Mouse (Mus musculus) heart, embryonic 10.5 days (tissue): ENCODE data around the gene Gsg1. TPM values are rescaled to one million over a fixed set of nuclear protein-coding genes. Genes with fewer than 3 reads are reported as not detected.

Source experiments
- DNase-seq: peaks from one replicate; pipeline ENCODE4 v3.0.0-alpha.2; 2017; ENCODE audit warnings: low spot score
- H3K27ac ChIP-seq: fragments of 300-500 bp; sonication (generic); 2 replicates; pipeline ENCODE4 v1.5.1; 2016; ENCODE audit warnings: mild to moderate bottlenecking
- H3K27me3 ChIP-seq: fragments of 300-500 bp; sonication (generic); 2 replicates; pipeline ENCODE4 v1.6.1; 2016; ENCODE audit warnings: mild to moderate bottlenecking; ENCODE audit not compliant: poor library complexity, insufficient read depth, severe bottlenecking
- H3K36me3 ChIP-seq: fragments of 300-500 bp; sonication (generic); 2 replicates; pipeline ENCODE4 v1.6.1; 2016; ENCODE audit warnings: mild to moderate bottlenecking, moderate library complexity
- H3K4me1 ChIP-seq: fragments of 300-500 bp; sonication (generic); 2 replicates; pipeline ENCODE4 v1.6.1; 2016; ENCODE audit warnings: mild to moderate bottlenecking
- H3K4me3 ChIP-seq: fragments of 300-500 bp; sonication (generic); 2 replicates; pipeline ENCODE4 v1.5.1; 2016; ENCODE audit warnings: mild to moderate bottlenecking, moderate library complexity
- H3K9me3 ChIP-seq: fragments of 300-500 bp; sonication (generic); 2 replicates; pipeline ENCODE4 v1.6.1; 2016; ENCODE audit warnings: mild to moderate bottlenecking, moderate library complexity
- WGBS: fragments of 180-500 bp; shearing (Covaris S2); methylation state at CpG from one replicate; pipeline ENCODE4 v1.1.7; 2016; 5-methylcytosine and 5-hydroxymethylcytosine counted together
- polyA plus RNA-seq: library from polyadenylated mRNA; unstranded; fragments of >200 nt; fragmentation: Nextera tagmentation; extraction: Ambion mirVana; gene quantifications from 2 replicates; pipeline ENCODE4 v1.2.1, GENCODE M21; 2016

Gene Gsg1
- polyA plus RNA-seq, 1 experiment from 2014 or later: 3.9 TPM

DNA sequence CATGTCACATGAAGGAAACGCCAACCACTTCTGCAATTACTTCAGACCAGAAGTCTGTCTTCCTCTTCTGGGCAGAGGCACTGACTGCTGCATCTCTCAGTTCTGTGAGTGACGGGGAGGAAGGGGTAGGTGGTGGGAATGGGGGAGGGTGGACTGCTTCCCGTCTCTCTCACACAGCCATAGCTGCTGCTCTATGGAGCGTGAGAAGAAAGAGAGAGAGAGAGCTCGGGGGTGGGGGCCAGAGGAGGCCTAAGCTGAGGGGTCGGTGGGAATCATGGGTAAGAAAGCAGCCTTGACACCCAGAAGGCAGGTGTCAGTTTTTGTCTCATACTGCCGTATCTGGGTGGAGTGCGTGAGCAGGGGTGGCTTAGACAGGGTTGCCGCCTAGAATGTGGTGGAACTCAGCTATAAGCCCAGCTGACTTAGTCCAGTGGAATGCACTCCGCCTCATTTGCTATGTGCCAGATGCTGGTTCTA lies 25.6 kb downstream of the Gsg1 start:
- Histone ChIP-seq H3K4me1 (peaks cover 22% of the 10 kb centered on the region), H3K4me3 (no peak overlapping the region), H3K9me3 (no peaks in the 10 kb centered on the region), H3K27me3 (peaks cover 45% of the 10 kb centered on the region), H3K36me3 (no peaks in the 10 kb centered on the region; the same call in none of the 2 replicates), H3K27ac (no peak overlapping the region)
- DNase-seq: no peak
- WGBS: 45% methylated on average over 10 of the region's 10 CpGs

DNA sequence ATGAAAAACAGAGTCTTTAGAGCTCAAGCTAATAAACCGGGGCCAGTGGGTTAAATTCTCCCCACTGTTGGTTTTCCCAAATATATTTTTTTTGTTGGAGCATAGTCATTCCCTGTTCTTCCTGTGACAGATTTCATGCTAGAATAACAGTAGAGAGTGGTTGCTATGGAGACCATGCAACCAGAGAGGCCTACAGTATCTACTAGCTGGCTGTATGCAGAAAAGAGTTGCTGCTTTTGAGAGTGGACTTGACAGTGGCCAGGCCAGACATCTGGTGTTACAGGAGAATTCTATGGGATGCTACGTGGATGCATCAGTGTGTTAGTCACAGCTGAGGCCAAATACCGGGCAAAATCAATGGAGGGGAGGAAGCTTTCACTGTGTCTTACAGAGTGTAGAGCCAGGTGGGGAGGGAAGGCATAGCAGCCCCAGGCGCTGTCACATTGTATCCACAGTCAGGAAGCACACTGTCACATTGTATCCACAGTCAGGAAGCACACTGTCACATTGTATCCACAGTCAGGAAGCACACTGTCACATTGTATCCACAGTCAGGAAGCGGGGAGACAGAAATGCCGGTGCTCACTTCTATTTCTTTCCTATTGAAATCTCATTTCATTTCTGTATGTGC lies 30.2 kb downstream of the Gsg1 start:
- Histone ChIP-seq H3K4me3 (no peak overlapping the region), H3K27me3 (peaks cover 43% of the 10 kb centered on the region), H3K4me1 (peaks cover 17% of the 10 kb centered on the region), H3K9me3 (no peaks in the 10 kb centered on the region), H3K36me3 (no peaks in the 10 kb centered on the region; the same call in 1 of the 2 replicates), H3K27ac (0 out of 2 replicates have a peak overlapping the region, but pooled peaks have one; percentile 13)
- WGBS: 76% methylated on average over 6 of the region's 6 CpGs
- no peak for DNase-seq

DNA sequence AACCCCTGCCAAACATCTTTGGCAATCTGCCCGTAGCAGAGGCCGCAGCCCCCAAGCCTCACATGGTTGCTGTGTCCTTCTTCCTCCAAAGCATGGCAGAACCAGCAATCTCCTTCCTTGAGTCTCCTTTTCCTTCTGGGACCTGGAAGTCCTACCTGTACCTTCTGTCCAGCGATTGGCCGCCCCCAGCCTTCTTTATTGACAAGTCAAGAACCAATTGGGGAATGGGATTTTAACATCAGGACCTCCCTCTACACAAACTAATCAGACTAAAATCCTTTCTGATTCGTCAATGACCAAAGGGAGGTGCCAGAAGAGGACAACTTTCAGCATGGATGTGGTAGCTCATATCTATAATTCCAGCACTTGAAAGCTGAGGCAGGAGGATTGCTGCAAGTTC lies 34.2 kb downstream of the Gsg1 start:
- WGBS: 88% methylated on average over 5 of the region's 5 CpGs
- no peak for DNase-seq
- no peak overlapping the region for H3K27ac ChIP-seq
- peaks cover 15% of the 10 kb centered on the region for H3K4me1 ChIP-seq
- no peak overlapping the region for H3K4me3 ChIP-seq
- no peaks in the 10 kb centered on the region for H3K36me3 ChIP-seq
- H3K9me3 ChIP-seq: no peaks in the 10 kb centered on the region
- peaks cover 64% of the 10 kb centered on the region for H3K27me3 ChIP-seq

DNA sequence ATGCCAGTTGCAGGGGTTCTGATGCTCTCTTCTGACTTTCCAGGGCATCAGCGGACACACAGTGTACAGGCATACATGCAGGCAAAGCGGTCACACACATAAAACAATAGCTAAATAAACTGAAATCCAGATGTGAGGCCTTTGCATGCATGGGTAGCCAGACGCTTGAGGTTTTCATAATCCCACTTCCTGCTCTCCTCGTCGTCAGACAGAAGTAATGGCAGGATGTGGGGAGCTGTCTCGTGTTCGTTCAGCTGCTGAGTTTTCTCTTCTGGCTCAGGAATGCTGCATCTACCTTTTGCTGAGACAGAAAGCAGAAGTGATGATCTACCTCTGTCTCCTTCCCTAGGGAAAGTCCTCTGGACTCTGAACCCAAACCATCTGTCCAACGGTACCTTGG lies 35.8 kb downstream of the Gsg1 start:
- H3K4me3 ChIP-seq: no peak overlapping the region
- H3K4me1 ChIP-seq: peaks cover 9% of the 10 kb centered on the region
- H3K27ac ChIP-seq: no peak overlapping the region
- DNase-seq: no peak
- WGBS: 79% methylated on average over 8 of the region's 8 CpGs
- no peaks in the 10 kb centered on the region for H3K9me3 ChIP-seq
- peaks cover 72% of the 10 kb centered on the region for H3K27me3 ChIP-seq
- H3K36me3 ChIP-seq: no peaks in the 10 kb centered on the region

DNA sequence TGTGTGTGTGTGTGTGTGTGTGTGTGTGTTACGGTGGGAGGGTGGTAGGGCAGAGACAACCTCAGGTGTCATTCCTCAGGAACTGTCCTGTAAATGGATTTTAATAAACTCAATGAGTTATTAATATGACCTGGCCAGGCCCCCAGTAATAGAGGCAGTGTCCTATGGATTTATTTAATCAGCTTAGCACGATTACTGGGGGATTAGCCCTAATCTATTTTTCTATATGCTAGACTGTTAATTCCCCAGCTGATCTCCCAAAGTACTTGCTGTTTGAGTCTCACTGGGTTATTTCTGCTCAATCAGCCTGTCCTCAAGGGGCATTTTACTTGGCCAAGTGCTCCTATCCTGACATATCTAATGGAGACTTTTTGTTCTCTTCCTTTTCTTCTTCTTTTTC lies 41.5 kb downstream of the Gsg1 start:
- no peak for DNase-seq
- Histone ChIP-seq H3K4me1 (peaks cover 7% of the 10 kb centered on the region; the same call in 1 of the 2 replicates), H3K36me3 (0 out of 2 replicates have a peak, but pooled peaks cover 3% of the 10 kb centered on the region), H3K9me3 (no peaks in the 10 kb centered on the region), H3K27me3 (peaks cover 63% of the 10 kb centered on the region), H3K27ac (no peak overlapping the region), H3K4me3 (no peak overlapping the region)
- WGBS: 81% methylated on average over 2 of the region's 2 CpGs

DNA sequence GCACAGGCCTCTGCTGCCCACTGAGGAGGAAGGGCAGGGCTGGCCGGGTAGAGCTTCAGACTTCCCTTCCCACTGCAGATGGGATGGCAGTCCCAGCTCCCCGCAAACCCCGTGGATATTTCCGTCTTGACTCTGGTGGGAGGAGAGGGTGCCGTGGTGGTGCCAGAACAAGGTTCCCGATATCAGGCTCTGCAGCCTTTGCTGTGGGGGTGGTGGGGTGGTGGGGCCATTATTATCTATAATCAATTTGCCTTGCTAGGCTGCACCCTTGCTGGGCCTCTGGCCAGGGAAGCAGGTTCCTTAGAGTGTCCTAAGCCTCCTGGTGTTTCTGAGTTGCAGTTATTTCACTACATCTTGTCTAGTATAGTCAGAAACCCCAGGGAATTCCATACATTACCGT lies 43.0 kb downstream of the Gsg1 start:
- H3K4me3 ChIP-seq: no peak overlapping the region
- 0 out of 2 replicates have a peak, but pooled peaks cover 3% of the 10 kb centered on the region for H3K4me1 ChIP-seq
- 69% methylated on average over 7 of the region's 7 CpGs for WGBS
- 0 out of 2 replicates have a peak, but pooled peaks cover 4% of the 10 kb centered on the region for H3K36me3 ChIP-seq
- no peak overlapping the region for H3K27ac ChIP-seq
- no peaks in the 10 kb centered on the region for H3K9me3 ChIP-seq
- H3K27me3 ChIP-seq: peaks cover 52% of the 10 kb centered on the region
- no peak for DNase-seq

DNA sequence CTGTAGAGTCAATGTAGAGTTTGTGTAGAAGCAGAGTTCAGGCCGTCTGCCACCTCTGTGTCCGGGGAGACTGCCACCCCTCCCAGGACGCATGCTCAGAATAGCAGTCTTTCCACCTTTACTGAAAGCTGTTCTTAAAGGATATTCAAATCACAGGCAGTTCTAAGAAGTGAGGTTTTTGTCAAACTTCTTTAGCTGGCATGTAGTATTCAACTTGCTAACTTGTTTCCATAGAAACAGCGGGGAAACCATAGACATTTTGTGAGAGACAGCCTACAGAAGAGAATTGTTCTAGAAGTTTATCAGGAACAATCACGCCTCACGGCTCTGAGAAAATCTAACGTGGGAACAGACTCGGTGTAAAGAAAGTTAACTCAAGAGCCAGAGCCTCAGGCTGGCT lies 47.2 kb downstream of the Gsg1 start:
- Histone ChIP-seq H3K36me3 (0 out of 2 replicates have a peak, but pooled peaks cover 4% of the 10 kb centered on the region), H3K9me3 (no peaks in the 10 kb centered on the region), H3K27ac (no peak overlapping the region), H3K27me3 (peaks cover 23% of the 10 kb centered on the region), H3K4me3 (no peak overlapping the region), H3K4me1 (0 out of 2 replicates have a peak, but pooled peaks cover 3% of the 10 kb centered on the region)
- DNase-seq: no peak
- WGBS: 79% methylated on average over 8 of the region's 8 CpGs

DNA sequence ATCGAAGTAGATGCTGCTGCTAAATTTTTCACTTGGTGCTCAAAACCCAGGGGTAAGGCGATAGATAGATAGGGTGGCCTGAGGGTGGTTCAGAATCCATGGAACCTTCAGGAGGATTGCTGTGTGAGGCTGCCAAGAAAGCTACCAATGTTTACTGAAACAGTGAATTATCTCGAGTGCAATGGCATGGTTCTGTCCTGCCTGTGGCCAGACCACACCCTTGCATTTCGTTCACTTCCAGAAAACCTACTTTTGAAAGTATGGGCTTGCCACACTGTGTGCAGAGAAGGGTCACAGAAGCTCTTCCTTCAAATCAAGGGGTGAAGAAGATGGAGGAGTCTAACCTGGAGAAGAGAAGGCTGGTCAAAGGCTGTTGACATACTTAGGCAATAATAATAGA lies 48.3 kb downstream of the Gsg1 start:
- no peak for DNase-seq
- Histone ChIP-seq H3K4me1 (no peaks in the 10 kb centered on the region), H3K36me3 (0 out of 2 replicates have a peak, but pooled peaks cover 4% of the 10 kb centered on the region), H3K27ac (no peak overlapping the region), H3K27me3 (peaks cover 12% of the 10 kb centered on the region; the same call in 1 of the 2 replicates), H3K9me3 (no peaks in the 10 kb centered on the region), H3K4me3 (no peak overlapping the region)
- WGBS: 78% methylated on average over 4 of the region's 4 CpGs

DNA sequence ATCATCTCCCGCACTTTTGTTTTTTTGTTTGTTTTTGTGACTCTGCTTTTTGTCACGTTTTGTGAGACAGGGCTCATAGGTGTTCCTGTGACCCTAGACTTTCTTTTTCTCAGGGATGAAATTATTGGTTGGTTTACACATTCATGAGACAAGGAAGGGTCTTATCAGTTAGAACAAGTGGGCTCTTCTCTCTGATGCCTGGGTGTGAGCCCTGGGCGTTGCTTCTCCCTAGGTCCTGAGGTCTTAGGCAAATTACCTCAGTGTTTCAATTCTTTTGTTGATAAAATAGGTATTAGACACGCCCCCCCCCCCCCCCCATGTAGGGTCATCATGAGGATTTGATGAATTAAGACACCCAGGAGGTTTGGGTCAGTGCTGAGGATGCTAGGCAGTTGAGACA lies 49.3 kb downstream of the Gsg1 start:
- H3K4me3 ChIP-seq: no peak overlapping the region
- no peaks in the 10 kb centered on the region for H3K4me1 ChIP-seq
- no peaks in the 10 kb centered on the region for H3K9me3 ChIP-seq
- DNase-seq: no peak
- peaks cover 15% of the 10 kb centered on the region; the same call in 1 of the 2 replicates for H3K27me3 ChIP-seq
- H3K36me3 ChIP-seq: 0 out of 2 replicates have a peak, but pooled peaks cover 4% of the 10 kb centered on the region
- no peak overlapping the region for H3K27ac ChIP-seq
- 54% methylated on average over 4 of the region's 4 CpGs for WGBS

DNA sequence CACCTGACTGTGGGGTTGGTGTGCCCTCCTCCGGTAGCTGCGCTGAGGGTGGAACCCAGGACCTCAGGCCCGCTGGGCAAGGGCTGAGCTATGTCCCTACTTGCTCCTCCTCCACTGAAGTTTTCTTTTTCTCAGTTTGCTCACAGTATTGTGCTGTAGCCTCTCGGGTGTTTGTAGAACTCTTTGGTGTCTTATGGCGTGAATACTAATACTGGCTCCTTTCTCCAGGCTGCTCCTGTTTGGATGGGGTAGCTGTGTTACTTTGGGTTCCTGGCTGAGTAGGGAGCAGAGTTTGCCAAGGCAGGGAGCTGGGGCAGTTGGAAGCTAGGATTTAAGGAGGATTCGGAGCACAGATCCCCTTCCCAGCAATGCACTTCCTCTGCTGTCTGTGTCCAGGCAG lies 50.4 kb downstream of the Gsg1 start:
- H3K4me1 ChIP-seq: no peaks in the 10 kb centered on the region
- no peak overlapping the region for H3K4me3 ChIP-seq
- no peak for DNase-seq
- no peak overlapping the region for H3K27ac ChIP-seq
- H3K27me3 ChIP-seq: peaks cover 21% of the 10 kb centered on the region; the same call in 1 of the 2 replicates
- H3K36me3 ChIP-seq: 0 out of 2 replicates have a peak, but pooled peaks cover 4% of the 10 kb centered on the region
- WGBS: 65% methylated on average over 6 of the region's 6 CpGs
- no peaks in the 10 kb centered on the region for H3K9me3 ChIP-seq

DNA sequence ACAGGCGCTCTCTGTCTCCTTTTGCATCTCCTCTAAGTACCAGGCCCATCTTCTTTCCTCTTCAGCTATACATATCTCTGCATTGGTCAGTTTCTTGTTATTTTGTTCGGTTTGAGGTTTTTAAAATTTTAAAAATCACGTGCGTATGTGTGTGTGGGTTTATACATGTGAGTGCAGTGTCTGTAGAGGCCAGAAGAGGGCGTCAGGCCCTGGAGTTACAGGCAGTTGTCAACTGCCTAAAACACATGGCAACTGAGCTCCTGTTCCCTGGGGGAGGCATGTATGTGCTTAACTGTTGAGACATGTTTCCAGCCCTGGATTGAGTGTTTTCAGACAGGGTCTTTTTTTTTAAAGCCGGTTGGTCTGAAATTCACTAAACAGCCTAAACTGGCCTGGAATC lies 51.5 kb downstream of the Gsg1 start:
- 86% methylated on average over 6 of the region's 6 CpGs for WGBS
- H3K27me3 ChIP-seq: peaks cover 15% of the 10 kb centered on the region; the same call in 1 of the 2 replicates
- H3K27ac ChIP-seq: no peak overlapping the region
- no peaks in the 10 kb centered on the region for H3K9me3 ChIP-seq
- peaks cover 9% of the 10 kb centered on the region for H3K4me1 ChIP-seq
- 0 out of 2 replicates have a peak, but pooled peaks cover 1% of the 10 kb centered on the region for H3K36me3 ChIP-seq
- no peak overlapping the region for H3K4me3 ChIP-seq
- DNase-seq: no peak

DNA sequence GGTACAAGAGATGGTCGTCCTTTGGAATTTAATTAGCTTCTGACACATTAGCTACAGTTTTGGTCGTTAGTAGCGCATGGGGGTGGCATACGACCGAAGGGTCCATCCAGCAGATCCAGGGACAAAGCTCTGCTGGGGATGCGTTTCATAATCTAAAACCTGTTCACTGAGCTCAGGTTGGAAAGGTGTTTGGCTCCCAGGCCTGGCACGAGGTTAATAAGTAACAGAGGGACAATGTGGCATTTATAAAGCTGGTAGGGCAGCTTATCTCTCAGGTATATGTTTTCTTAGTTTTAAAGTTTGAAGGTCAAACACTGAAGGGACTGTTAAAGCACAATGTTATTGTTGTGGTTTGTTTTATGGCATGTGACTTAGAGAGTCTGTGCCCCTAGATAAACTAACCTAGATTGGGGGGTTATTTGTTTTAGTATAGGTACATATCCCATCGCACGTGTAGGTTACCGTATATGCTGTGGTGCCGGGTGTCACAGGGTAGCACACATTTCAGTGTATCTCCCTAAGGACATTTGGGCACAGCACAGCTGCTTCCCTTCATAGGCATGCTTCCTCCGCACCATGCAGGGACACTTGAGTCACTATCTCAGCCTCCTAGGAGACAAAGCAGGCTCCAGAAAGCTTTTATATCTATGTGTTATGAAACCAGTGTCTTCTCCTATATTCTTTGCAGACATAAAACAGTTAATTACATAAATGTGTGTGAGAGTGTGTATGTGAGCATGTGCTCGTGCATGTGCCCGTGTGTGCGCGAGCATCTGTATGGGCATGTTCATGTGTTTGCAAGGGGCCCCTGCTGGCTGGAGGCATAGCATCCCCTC lies 53.8 kb downstream of the Gsg1 start:
- Histone ChIP-seq H3K36me3 (no peaks in the 10 kb centered on the region), H3K9me3 (no peaks in the 10 kb centered on the region), H3K27ac (no peak overlapping the region), H3K4me1 (peaks cover 17% of the 10 kb centered on the region), H3K4me3 (no peak overlapping the region), H3K27me3 (peaks cover 16% of the 10 kb centered on the region; the same call in 1 of the 2 replicates)
- DNase-seq: no peak
- WGBS: 88% methylated on average over 16 of the region's 16 CpGs

DNA sequence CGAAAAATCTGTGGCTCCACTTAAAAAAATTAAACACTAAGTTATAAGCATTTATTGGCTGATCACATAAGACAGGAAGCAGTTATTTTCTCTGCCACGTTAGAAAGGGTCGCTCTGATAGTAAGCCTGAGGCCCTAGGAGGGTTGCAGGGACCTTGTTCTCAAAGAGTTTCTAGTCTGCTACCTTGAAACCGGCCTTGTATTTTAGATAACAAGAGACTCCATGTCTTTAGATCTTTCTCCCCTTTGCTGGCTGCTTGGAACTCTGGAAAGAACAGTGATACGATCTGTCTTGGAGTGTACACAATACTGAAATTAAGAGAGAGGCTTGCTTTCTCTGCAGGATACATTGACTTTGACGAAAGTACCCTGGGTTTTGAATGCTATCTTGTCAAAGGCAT lies 55.4 kb downstream of the Gsg1 start:
- H3K4me3 ChIP-seq: peak overlapping the region; percentile 97; the same call in 1 of the 2 replicates
- H3K36me3 ChIP-seq: no peaks in the 10 kb centered on the region
- H3K9me3 ChIP-seq: no peaks in the 10 kb centered on the region
- WGBS: 49% methylated on average over 6 of the region's 6 CpGs
- peaks cover 18% of the 10 kb centered on the region for H3K4me1 ChIP-seq
- no peak for DNase-seq
- peak overlapping the region; percentile 94 for H3K27ac ChIP-seq
- H3K27me3 ChIP-seq: peaks cover 14% of the 10 kb centered on the region; the same call in 1 of the 2 replicates
